Mouse (Mus musculus) erythroblast, embryonic 14.5 days (primary cell): Measurements from ENCODE around the gene Bpifb5. TPM values are rescaled to one million over a fixed set of nuclear protein-coding genes. Genes with fewer than 3 reads are reported as not detected.
"Not testable (repeated sequence)": the region's sequence is repeated elsewhere in the genome, so short reads cannot be mapped to it uniquely, and the experiment has no call there.

Experiments
- H3K27me3 ChIP-seq: 2 replicates; pipeline ENCODE4 v1.6.1; 2012; ENCODE audit warnings: inconsistent platforms; ENCODE audit not compliant: control insufficient read depth
- H3K36me3 ChIP-seq: 2 replicates; pipeline ENCODE4 v1.6.1; 2012; ENCODE audit warnings: mild to moderate bottlenecking, inconsistent platforms; ENCODE audit not compliant: control insufficient read depth
- H3K4me1 ChIP-seq: 2 replicates; pipeline ENCODE4 v1.6.1; 2012; ENCODE audit warnings: inconsistent platforms; ENCODE audit not compliant: control insufficient read depth
- H3K4me3 ChIP-seq: replicated peaks from 2 replicates; pipeline ENCODE3; 2012; ENCODE audit warnings: moderate library complexity, mild to moderate bottlenecking, inconsistent platforms
- H3K9me3 ChIP-seq: 2 replicates; pipeline ENCODE4 v1.6.1; 2012; ENCODE audit warnings: low read length, inconsistent platforms, mixed read lengths; ENCODE audit not compliant: control insufficient read depth
- GATA1 ChIP-seq: IDR thresholded peaks from 2 replicates; pipeline ENCODE4 v1.6.1; 2012; ENCODE audit warnings: low read length, inconsistent platforms, mixed read lengths
- TAL1 ChIP-seq: IDR thresholded peaks from 3 replicates; pipeline ENCODE4 v1.6.1; 2012; ENCODE audit warnings: low read length, inconsistent platforms, mixed read lengths
- polyA plus RNA-seq: library from polyadenylated mRNA; stranded (reverse); fragments of >175 nt; gene quantifications from 2 replicates; pipeline ENCODE4 v1.2.3, GENCODE M21; 2012

The Bpifb5 gene
- not detected in 2 replicates for polyA plus RNA-seq

DNA sequence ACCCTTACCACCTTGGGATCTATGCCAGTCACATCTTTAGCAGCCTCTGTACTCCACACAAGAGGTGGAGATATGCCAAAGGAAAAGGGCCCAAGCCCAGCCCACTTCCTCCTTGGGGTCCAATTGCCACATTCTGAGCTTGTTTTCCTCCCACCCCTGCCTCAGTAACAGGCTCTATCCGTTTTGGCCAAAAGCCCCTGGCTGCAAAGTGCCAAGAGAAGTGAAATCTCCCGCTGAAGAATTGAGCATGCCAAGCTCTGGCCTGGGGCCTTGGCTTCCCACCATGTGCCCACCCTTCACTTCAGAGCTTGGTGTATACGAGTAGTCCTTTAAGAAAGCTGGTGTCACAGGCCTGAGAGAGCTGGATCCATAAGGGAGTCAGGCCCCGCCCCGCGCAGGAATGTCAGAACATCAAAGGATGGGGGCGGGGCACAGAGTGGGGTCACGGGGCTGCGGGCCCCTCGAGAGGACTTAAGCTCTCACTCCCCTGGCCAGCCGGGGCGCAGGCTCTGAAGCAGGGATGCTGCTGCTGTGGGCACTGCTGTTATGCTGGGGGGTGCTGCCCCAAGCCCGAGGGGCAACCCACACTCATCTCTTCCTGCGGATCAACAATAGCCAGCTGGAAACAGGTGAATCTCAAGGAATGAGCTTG lies at the start of gene Bpifb5:
TSS of gene Bpifb5 (plus strand) at position 478 of the 652 bp plus-strand sequence.
- H3K27me3 ChIP-seq = no peaks in the 10 kb centered on the region
- H3K4me3 ChIP-seq = no peak within 1 kb of the TSS
- TF ChIP-seq TAL1 = no peak
- TF ChIP-seq GATA1 = no peak
- no peaks in the 10 kb centered on the region for H3K36me3 ChIP-seq
- no peaks in the 10 kb centered on the region for H3K9me3 ChIP-seq
- no peaks in the 10 kb centered on the region for H3K4me1 ChIP-seq

DNA sequence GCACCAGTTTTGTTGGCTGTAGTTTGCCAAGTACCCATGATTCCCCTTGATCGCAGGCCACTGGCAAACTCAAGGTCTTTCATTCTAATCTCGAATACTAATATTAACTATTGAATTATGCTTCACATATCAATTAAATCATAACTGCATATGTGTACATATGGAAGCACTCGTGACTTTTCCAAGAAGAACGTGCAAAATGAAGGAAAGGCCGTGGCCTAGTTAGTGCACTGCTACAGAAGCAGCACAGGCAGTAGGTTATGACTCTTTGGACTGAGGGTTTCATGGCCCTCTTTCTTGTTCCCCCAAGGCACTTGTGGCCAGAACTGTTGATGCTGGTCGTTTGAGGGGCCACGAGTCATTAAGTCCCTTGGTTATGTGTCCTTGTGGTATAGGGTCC lies 41.6 kb upstream of the Bpifb5 start:
- not testable (repeated sequence) for H3K27me3 ChIP-seq, H3K9me3 ChIP-seq, H3K36me3 ChIP-seq, H3K4me3 ChIP-seq, H3K4me1 ChIP-seq

DNA sequence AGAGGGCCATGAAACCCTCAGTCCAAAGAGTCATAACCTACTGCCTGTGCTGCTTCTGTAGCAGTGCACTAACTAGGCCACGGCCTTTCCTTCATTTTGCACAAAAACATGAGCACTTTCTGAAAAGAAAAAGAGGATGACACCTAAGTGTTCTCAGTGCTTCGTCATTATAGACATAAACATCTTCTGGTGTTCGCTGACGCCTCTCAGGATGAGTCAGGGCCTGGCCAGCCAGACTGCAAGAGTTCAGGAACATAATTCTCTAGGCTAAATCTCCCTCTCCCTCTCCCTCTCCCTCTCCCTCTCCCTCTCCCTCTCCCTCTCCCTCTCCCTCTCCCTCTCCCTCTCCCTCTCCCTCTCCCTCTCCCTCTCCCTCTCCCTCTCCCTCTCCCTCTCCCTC lies 40.5 kb upstream of the Bpifb5 start:
- not testable (repeated sequence) for H3K9me3 ChIP-seq, H3K4me1 ChIP-seq, H3K4me3 ChIP-seq, H3K36me3 ChIP-seq, H3K27me3 ChIP-seq

DNA sequence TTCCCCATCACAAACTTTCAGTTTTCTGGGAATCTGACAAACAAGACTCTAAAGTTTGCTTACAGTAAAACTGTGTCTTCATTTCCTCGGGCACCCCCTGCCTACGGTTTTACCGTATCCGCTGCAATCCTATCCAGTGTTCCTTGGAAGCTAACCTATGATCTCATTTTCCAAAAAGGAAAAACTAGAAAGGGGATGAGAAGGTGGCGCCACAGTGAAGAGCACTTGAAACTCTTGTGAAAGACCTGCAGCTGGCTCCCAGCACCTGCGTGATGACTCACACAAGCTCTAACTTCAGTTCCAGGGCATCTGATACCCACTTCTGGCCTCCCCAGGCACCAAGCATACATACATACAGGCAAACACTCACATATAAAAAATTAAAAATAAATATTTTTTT lies 38.2 kb upstream of the Bpifb5 start:
- H3K27me3 ChIP-seq = no peaks in the 10 kb centered on the region
- H3K4me3 ChIP-seq = no peak overlapping the region
- H3K36me3 ChIP-seq = no peaks in the 10 kb centered on the region
- H3K4me1 ChIP-seq = no peaks in the 10 kb centered on the region
- no peak for TF ChIP-seq TAL1
- TF ChIP-seq GATA1 = no peak
- H3K9me3 ChIP-seq = no peaks in the 10 kb centered on the region

DNA sequence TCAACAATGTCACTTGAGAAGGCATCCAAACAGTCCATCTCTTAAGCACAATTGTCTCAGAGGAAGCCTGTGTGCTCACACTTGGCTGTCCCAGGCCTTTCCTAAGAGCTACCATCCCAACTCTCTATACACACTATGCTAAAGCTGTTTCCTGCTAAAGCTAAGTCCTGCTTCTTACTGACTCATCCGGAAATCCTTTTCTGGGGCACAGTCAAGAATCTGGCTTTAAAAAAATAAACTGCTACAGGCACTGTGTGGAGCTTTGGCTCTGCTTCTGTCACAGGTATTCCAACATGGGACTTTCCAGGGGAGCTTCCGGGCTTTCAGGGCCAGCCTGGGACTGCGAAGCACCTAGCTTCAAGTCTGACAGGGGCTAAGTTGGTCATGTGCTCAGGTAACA lies 37.8 kb upstream of the Bpifb5 start:
- Histone ChIP-seq H3K4me3 (no peak overlapping the region), H3K36me3 (no peaks in the 10 kb centered on the region), H3K4me1 (no peaks in the 10 kb centered on the region), H3K27me3 (no peaks in the 10 kb centered on the region), H3K9me3 (no peaks in the 10 kb centered on the region)
- TF ChIP-seq GATA1 = no peak
- TF ChIP-seq TAL1 = no peak

DNA sequence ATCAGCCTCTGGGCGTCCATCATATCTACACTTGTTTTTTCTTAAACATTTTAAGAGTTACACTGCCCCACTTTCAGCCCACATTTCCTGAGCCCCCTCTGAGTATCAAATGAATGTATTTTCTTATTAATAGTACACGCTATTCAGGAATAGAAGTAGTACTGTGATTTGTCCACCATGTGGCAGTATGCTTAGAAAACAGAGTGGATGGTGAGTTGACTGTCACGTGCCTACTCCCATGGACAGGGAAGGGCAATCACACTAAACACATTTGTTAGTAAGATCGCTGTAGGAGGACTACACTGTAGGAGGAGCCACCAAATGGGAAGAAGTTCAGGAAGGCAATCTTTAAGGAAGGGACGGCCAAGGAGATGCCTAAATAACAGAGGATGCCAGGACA lies 36.1 kb upstream of the Bpifb5 start:
- TF ChIP-seq GATA1 (no peak), TAL1 (no peak)

DNA sequence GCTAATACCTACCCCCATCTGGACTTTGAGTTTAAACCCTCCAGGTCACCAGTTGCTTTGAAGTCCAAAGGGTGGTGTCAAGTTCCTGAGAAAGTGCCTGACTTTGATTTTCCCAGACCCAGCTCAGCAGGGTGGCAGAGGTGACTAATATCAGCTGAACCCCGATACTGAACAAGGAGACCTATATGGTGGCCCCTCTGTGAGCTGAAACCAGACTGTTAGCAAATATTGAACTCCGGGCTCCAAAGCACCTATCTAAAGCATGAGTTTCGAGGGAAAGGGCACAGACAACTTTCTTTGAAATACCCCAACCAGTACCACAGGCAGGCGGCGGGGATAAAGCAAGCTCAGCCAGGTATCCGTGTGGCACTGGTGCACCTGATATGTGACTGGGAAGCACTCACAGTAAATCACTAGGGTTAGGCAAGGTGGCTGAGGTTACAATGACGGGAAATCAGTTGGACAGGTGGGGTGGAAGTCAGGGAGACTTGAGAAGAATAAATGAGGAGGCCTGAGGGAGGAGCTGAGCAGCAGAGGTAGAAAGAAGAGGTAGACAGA lies 33.6 kb upstream of the Bpifb5 start:
- Histone ChIP-seq H3K36me3 (no peaks in the 10 kb centered on the region), H3K27me3 (no peaks in the 10 kb centered on the region)
- TF ChIP-seq TAL1 (no peak), GATA1 (no peak)

More for the DNA sequence above, 36.1 kb upstream of the Bpifb5 start:
- Histone ChIP-seq H3K4me3 (no peak overlapping the region), H3K27me3 (no peaks in the 10 kb centered on the region), H3K36me3 (no peaks in the 10 kb centered on the region), H3K9me3 (no peaks in the 10 kb centered on the region), H3K4me1 (no peaks in the 10 kb centered on the region)

DNA sequence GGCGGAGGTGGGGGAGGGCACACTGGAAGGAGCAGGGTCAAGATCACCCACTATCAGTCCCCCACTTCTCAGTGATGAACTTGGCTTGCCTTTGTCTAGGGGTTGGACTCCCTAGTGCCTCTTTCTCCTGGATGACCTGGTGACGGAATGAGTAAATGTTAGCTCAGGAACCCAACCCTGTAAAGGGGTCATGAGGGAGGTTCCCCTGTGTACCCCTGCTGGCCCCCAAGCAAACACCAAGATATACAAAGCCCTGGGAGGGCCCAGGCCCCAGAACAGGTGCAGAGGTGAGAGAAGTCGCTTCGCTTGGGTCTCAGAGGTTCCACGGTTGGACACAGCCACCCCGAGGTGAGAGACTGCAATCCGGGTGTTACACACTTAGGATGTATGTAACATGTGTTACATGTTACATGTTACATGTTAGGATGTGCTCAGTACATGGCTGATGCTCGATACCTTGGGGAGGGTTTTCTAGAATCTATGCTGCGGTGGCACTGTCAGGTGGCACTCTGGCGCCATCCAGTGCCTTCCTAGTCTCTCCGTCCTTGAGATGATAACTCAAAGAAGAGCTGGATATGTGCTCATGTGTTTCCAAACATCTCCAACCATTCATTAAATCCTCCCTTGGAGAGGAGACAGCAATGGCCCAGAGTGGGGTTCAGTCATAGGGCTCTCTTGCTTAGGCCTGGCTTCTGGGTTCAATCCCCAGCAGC lies 32.8 kb upstream of the Bpifb5 start, which contains the start of gene Bpifb1:
TSS of gene Bpifb1 (plus strand) at position 273 of the 713 bp plus-strand sequence.
- TF ChIP-seq GATA1 = no peak
- no peak for TF ChIP-seq TAL1
- H3K4me3 ChIP-seq = no peak within 1 kb of the TSS
- H3K4me1 ChIP-seq = no peaks in the 10 kb centered on the region
- no peaks in the 10 kb centered on the region for H3K36me3 ChIP-seq
- no peaks in the 10 kb centered on the region for H3K9me3 ChIP-seq
- H3K27me3 ChIP-seq = no peaks in the 10 kb centered on the region

More for the DNA sequence above, 33.6 kb upstream of the Bpifb5 start:
- H3K4me3 ChIP-seq = no peak overlapping the region
- H3K4me1 ChIP-seq = no peaks in the 10 kb centered on the region
- H3K9me3 ChIP-seq = no peaks in the 10 kb centered on the region

DNA sequence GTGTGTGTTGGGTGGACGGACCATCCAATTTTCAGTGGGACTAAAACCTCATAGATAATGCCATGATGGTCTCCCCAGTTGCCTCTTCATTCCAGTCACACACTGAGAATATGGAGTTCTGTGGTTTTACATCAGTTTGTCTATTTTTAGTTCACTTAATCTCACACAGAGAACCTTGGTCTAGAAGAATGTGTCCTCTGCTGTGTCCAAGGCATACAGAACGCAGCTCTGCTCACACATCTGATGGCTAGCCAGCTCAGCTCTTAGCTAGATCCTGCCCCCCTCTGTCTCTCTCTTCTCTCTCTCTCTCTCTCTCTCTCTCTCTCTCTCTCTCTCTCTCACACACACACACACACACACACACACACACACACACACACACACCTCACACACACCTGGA lies 31.4 kb upstream of the Bpifb5 start:
- Histone ChIP-seq H3K4me1 (no peaks in the 10 kb centered on the region), H3K27me3 (no peaks in the 10 kb centered on the region), H3K4me3 (no peak overlapping the region), H3K9me3 (no peaks in the 10 kb centered on the region), H3K36me3 (no peaks in the 10 kb centered on the region)
- TF ChIP-seq TAL1 (no peak), GATA1 (no peak)
